Mouse (Mus musculus): ENCODE data around the gene Yy1.

Yy1 gene

DNA sequence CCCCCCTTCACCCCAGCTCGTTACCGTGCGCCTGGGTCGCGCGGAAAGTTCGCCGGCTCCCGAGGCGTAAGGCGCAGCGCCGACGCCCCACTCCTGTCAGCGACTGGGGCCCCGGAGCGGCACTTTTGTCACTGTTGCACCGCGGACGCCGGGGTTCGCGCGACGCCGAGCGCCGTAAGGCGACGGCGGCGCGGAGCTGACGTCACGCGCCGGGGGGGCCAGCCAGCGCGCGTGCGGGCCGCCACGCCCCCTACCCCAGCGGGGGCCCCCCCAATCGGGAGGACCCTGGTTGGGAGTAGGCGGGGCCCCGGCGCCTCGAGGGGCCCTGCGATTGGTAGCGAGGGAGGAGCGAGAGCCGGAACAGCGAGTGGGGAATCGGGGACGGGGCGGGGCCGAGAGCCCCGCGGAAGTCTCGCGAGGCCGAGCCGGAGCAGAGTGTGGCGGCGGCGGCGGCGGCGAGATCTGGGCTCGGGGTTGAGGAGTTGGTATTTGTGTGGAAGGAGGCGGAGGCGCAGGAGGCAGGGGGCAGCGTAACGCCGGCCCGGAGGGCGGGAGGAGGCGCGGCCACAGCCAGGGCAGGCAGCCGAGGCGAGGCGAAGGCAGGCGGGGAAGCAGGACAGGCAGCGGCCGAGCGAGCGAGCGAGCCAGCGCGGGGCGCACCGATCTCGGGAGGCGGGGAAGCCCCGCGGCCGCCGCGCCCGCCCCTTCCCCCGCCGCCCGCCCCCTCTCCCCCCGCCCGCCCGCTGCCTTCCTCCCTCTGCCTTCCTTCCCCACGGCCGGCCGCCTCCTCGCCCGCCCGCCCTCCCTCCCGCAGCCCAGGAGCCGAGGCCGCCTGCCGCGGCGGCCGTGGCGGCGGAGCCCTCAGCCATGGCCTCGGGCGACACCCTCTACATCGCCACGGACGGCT, at the start of gene Yy1:
TSS of gene Yy1 (plus strand) at position 428 of the 907 bp plus-strand sequence.
- DNase-seq (ENCODE audit: extremely low read depth, low read depth, low spot score): peak; percentile 45

DNA sequence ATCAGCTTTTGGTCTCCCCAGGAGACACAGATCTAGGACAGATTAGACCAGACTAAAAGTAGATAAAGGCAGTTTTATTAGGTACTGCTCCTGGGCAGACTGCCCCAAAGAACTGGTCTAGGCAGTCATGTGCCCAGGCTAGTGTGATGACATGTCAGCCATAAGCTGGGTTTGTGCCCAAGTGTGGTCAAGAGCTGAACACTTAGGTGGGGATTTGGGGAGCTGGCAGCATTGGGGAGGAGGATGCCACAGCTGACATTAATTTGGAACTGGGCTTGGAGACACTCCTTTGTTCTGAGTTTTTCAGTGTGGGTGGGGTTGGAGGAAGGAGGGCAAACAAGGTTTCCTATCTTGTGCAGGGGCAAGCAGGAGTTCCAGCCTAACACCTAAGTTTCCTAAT, 46.8 kb upstream of the Yy1 start:
- no peak for DNase-seq (ENCODE audit: extremely low read depth, low read depth, low spot score)

DNA sequence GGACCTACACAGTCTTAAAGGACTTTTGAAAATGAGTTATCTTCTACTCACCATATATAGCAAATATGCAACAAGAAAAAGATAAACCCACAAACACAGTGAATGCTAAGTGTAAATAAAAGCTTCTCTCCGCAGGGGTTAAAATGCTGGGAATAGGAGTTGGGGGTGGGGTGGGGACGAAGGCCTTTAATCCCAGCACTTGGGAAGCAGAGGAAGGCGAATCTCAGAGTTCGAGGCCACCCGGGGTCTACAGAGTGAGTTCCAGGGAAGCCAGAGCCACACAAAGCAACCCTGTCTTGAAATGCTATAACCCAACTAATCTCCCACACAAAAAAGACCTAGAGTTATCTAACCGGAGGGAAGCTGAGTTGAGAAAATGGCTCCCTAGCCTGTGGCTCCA, 43.8 kb upstream of the Yy1 start:
- no peak for DNase-seq (ENCODE audit: extremely low read depth, low read depth, low spot score)

DNA sequence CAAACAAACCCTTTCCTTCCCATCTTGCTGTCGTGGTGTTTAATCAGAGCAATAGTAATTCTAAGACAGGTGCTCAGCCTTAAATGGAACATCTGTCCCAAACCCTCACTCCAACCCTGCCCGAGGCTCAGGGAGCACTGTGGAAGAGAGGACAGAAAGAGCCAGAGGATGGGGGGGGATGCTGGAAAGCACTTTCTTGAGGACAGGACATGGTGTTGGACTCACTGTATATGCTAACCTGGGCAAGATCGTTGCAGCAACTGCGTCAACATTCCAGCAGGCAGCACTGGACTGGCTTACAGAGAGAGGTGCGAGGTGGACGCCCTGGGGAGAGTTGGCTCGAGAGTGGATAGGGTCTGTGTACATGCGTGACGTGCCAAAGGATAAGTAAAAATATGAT, 43.3 kb upstream of the Yy1 start:
- DNase-seq (ENCODE audit: extremely low read depth, low read depth, low spot score): no peak

DNA sequence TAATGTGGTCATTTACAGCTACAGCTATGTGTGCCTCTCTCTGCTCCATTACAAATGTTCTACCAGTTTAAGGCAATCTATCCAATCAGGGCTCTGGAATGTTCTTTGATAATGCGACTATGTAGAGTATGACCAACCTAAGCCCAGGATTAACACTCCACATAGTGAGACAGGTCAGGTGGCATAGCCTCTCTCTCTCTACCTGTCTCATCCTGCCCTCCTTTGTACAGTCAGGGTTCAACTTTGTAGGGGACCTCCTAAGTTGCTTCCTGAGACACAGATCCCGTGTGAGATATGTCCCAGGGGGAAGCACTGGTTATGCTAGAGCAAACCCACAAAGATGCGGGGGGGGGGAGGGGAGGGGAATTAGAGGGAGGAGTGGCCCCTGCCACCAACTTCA, 42.5 kb upstream of the Yy1 start:
- DNase-seq (ENCODE audit: extremely low read depth, low read depth, low spot score): no peak

DNA sequence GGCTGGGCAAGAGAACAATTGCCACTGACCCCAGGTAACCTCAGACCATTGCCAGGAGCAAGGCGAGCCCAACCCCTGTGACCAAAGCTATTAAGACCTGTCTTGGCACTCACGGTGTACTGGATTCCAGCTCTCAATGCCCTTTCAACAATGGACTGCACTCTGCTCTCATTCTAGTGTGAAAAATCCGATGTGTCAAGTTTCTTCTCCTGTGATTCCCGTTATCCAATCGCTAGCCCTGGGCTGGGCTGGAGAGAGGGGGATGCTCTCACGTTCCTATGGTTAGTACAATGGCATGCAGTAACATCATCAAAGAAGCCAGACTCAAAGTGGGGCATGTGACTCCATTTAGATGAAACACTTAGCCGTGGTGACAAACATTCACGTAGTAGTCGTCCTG, 41.0 kb upstream of the Yy1 start:
- DNase-seq (ENCODE audit: extremely low read depth, low read depth, low spot score): no peak

DNA sequence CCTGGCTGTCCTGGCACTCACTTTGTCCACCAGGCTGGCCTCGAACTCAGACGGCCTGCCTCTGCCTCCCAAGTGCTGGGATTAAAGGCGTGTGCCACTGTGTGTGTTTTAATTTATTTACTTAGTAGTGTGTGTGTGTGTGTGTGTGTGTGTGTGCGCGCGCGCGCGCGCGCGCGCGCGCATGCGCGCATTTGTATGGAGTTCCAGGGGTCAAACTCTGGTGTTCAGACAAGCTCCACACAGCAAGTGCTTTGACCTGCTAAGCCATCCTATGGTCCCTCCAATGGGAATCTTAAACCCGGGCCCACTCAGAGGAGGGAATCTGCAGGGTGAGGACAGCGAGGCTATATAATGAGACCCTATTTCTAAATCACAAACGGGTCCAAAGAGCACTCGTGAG, 37.6 kb upstream of the Yy1 start:
- no peak for DNase-seq (ENCODE audit: extremely low read depth, low read depth, low spot score)

DNA sequence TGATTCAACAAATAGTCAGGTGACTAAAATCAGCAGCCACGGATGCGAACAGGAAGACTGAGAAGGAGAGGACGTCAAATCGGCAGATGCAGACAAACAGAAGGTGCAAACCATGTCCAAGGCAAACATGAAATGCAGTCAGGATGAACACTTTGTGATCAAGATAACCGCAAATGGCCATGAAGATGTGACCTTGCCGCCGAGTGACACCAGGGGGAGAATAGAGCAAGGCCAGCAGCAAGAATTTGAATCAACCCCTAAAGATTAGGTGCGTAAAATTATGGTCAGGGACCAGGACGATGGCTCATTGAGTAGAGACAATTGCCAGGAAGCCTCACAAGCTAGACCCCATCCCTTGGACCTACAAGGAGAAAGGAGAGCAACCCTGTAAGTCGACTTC, 36.2 kb upstream of the Yy1 start:
- no peak for DNase-seq (ENCODE audit: extremely low read depth, low read depth, low spot score)

DNA sequence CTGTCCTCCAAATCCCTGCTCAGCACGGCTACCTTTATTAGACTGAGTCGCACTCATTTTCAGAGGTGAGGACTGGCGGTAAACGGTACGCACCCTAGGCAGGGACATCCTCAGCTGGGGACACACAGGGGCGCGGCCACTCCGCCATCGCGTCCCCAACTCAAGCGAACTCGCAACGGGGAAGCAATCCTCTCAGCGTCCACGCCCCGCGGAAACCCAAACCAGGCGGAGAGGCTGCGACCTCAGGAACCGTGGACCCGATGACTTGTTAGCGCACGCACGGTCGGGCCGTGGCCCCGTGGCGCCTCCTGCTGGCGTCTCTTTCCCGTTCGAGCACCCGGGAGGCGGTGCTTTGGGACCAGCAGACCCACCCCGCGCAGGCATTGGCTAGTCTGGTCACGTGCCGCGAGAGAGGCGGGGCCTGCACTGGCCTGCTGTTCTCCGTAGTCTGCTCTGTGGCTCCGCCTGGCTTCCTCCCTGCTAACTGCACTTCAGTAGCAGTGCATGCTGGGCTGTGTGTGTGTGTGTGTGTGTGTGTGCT, 35.0 kb upstream of the Yy1 start:
- no peak for DNase-seq (ENCODE audit: extremely low read depth, low read depth, low spot score)

DNA sequence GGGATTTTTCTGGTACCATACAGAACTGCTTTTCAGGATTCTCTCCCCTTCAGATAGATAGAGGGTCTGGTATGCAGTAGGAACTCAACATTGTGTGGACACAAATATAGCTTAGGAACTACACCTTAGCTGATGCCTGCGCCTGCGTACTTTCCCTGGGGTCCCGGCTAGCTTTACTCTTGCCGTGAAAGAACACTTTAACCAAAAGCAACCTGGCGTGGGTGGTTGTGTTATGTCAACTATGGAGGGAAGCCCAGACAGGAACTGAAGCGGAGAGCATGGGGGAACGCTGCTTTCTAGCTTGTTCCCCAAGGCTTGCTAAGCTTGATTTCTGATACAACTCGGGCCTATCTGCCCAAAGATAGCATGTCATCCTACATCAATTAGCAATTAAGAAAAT, 34.5 kb upstream of the Yy1 start:
- DNase-seq (ENCODE audit: extremely low read depth, low read depth, low spot score): no peak

DNA sequence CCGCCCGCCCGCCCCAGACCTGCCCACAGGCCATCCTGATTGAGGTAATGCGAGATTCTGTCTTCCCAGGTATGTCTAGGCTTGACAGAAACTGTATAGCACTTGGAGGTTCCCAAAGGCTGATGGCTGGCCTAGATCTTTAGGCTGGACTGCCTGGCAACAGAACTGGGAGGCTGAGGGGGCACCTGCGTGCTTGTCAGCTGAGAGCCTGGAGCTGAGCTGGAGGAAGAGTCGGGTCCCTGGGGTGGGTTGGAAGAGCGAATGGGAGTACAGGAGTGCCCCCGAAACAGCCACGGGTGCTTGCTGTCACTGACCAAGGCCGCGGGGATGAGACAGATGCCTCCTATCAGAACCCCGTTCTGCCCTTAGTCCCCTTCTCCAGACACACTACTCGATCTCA, 34.1 kb upstream of the Yy1 start:
- DNase-seq (ENCODE audit: extremely low read depth, low read depth, low spot score): no peak

DNA sequence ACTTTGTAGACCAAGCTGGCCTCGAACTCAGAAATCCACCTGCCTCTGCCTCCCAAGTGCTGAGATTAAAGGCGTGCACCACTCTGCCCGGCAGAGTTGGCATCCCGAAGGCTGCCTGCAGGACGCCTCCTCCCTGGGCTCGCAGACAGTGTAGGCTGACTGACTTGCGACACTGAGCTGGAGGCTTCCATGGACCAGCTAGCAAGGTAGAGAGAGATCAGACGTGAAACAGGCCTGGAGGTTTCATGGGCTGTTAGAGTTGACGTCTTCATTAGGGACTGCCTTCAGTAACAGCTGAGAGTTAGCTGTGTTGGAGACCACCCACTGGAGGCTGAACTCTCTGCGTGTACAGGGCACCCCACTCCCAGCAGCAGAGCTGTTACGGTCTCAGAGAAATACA, 33.5 kb upstream of the Yy1 start:
- DNase-seq (ENCODE audit: extremely low read depth, low read depth, low spot score): no peak

DNA sequence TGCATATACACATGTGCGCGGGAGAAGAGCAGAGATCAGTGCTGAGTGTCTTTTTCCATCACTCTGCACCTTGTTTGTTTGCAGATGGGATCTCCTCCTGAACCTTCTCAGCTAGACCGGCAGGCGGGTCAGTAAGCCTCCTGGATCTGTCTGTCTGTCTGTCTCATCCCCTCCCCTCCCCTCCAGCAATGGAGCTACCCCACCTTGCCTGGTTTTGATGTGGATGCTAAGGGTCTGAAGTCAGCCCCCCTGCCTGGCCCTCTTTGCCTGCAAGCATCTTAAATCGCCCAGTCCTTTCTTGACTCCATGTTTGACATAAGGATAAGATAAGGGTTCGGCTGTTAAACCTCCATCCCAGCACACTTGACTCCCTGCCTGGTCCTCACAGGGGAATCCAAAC, 32.8 kb upstream of the Yy1 start:
- DNase-seq (ENCODE audit: extremely low read depth, low read depth, low spot score): no peak

DNA sequence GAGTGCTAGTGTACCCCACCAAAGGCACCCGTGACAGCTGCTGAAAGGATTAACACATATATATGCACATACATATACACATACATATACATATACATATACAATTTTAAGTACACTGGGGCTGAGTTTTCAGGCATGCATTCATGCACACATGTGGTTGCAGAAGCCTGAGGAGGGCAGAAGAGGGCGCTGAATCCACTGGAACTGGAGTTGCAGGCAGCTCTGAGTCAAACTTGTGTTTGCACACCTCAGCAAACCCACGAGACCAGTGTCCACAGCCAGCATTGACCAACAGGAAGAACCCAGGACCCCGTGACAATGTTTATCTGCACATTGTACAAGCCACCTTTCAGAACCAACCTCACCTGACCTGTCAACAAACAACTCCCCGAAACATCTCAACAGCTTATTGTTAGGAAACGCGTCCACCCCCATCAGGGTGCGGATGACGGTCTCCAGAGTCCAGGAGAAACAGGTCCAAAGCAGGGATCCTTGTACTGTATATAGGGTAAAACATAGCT, 32.2 kb upstream of the Yy1 start:
- DNase-seq (ENCODE audit: extremely low read depth, low read depth, low spot score): no peak

DNA sequence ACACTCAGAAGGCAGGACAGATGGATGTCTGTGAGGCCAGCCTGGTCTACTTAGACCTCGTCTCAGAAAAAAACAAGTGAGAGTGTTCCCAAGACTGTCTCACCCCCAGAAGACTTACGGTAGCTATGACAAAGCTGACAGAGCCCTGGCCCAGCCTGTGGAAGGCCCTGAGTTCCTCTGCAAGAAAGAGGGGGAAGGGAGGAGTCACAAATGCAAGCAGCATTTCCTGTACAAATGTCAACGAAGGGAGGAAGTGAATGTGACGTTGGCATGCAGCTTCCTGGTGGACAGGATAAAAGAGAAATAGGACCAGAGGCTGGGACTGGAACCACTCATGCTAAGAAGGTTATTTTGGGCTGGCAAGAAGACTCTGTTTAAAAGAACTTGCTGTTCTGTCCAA, 31.6 kb upstream of the Yy1 start:
- DNase-seq (ENCODE audit: extremely low read depth, low read depth, low spot score): no peak

DNA sequence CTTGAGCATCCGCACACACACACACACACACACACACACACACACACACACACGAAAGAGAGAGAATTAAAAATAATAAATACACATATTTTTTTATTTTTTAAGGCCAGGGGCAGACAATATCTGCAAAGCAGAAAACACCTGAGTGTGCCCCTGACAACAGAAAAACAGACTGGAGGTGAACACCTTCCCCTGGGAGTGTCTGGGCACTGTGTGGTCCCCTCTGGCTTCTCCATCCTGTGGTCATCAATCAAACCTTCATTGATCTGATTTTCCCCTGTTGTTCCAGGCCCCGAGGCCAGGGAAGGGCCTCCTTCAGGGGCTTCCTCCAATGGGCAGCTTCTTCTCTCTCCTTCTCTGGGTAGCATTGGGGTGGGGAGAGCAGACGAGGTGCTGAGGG, 31.1 kb upstream of the Yy1 start:
- no peak for DNase-seq (ENCODE audit: extremely low read depth, low read depth, low spot score)

DNA sequence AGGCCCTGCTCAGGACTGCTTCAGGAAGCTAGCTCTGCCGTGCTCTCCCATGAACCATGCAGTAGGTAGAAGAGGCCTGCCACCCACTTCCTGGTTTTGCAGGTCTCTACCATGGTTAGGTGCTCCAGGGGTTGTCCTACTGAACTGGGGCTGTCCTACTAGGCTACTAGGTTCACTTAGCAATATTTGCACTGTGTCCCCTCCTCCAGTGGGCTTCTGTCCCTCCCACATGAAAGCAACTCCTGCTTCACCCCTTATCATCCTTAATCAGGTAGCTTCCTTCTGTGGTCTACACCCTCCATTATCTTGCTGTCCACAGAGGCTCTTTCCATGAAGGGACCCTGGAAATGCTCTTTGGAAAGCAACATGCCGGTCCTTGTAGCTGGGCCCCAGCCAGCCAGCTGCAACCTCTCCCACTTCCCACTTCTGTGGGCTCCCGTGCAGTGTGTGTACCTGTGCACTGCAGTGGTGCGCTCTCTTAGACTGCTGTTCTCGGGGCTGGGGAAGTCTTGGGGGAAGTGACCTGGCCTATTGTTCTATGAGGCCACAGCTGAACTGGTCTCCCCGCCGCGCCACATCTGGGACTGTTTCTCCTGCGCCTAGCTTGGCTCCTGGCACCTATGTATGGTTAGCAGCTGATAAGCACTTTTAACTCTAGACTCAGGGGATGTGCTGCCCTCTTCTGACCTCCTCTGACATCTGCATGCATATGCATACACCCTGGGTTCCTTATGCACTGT, 29.5 kb upstream of the Yy1 start:
- no peak for DNase-seq (ENCODE audit: extremely low read depth, low read depth, low spot score)

DNA sequence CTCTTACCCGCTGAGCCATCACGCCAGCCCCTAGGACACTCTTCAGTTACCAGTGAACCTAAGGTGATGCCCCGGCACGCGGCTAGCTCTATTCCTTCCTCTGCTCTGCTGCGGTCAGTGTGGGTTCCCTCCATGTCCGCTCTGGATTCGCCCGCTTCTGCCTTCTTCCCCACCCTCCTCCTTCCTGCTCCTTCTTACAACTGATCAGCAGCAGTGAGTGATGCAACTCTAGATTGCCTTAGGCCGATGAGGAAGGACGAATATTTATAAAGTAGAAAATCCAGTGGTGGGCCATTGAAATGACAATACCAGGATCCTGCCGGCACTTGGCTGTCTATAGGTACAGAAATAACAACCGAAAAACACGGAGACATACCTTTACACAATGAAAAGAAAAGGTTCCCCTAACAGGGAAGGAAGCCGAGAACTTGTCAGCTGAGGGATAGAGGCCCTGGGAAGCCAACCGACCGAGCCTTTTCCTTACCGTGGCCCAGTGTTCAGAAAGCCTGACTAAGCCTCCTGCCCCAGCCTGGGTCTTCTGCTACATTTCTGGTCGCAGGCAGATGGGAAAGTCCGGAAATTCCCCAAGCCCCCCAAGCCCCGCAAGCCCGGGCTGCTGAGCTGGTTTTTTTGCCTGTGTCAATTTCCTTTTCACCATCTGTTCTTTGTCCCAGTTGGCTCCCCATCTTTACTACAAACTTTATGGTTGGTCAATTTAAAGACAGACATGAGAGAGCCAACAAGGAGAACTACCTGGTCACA, 27.7 kb upstream of the Yy1 start:
- no peak for DNase-seq (ENCODE audit: extremely low read depth, low read depth, low spot score)

DNA sequence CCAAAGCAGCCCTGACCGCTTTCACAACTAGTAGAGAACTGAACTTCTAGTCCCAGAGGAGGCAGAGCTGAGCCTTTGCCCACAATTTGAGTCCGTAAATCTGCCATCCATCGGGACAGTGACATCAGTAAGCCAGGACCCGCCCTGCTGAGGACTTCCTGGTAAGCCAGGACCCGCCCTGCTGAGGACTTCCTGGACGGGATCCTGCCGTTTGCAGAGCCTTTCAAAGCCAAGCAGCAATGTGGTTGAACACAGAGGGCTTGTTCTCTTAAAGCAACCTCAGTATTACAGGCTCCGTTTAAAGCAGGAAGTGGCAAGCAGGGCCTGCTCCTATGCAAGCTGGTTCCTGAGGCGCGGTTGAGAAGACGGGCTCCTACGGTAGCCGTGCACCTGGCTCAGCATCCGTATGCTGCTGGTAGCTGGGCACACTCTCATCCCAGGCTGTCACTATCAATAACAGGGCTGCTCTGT, 27.0 kb upstream of the Yy1 start:
- DNase-seq (ENCODE audit: extremely low read depth, low read depth, low spot score): no peak

DNA sequence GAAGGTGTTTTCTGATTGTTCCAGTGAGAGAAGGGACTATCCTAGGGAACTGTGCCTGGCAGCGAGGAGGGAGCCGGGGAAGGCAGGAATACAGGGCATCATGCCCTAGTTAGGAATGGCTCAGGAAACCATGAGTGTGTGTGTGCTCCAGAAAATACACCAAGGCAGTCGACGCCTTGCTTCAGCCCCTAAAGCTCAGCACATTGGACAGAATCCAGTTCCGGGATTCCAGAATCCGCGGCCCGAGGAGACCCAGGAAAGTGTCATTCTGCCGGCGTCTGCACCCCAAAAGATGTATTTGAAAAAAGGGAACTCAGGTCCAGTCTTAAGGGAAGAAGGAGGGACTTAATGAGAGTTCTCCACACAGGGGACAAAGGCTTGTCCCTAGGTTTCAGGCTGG, 26.5 kb upstream of the Yy1 start:
- no peak for DNase-seq (ENCODE audit: extremely low read depth, low read depth, low spot score)

DNA sequence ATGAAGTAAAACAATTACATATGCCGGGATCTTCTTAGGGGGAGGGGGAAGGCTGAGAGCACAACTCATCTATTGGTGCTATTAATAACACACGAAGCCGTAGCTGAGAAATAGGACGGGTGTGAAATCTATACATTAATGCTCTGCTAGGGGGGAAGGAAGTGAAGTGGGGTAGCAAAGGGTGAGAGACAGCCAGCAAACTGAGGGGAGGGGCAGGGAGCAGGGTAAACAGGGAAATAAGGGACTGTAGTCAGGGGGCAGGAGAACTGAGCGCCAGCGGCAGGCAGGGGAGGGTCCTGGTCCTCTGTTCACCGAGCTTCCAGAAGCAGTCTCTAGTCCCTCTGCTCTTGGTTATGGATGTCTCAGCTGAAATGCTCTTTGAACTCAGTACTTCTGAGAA, 25.9 kb upstream of the Yy1 start:
- no peak for DNase-seq (ENCODE audit: extremely low read depth, low read depth, low spot score)

All from fat pad, adult 2 months (tissue).